Mouse (Mus musculus) lung, embryonic 14.5 days (tissue): ENCODE data around the gene Kirrel3. TPM values are rescaled to one million over a fixed set of nuclear protein-coding genes. Genes with fewer than 3 reads are reported as not detected.
A peak's percentile ranks its signal among the peaks of the same experiment; 100 is the strongest.

ENCODE experiments used
- ATAC-seq: fragments of 200-750 bp; cut with Nextera tagmentation; 2 replicates; pipeline ENCODE4 v1.8.0; 2017; ENCODE audit warnings: mild to moderate bottlenecking, moderate TSS enrichment, moderate library complexity; ENCODE audit not compliant: insufficient read depth
- DNase-seq: peaks from one replicate; pipeline ENCODE4 v3.0.0-alpha.2; 2015
- H3K27ac ChIP-seq: fragments of 300-500 bp; sonication (generic); 2 replicates; pipeline ENCODE4 v1.5.1; 2014; ENCODE audit warnings: low read depth, mild to moderate bottlenecking, moderate library complexity
- H3K27me3 ChIP-seq: fragments of 300-500 bp; sonication (generic); 2 replicates; pipeline ENCODE4 v1.6.1; 2014; ENCODE audit warnings: low read length, control low read depth; ENCODE audit not compliant: insufficient read depth
- H3K36me3 ChIP-seq: fragments of 300-500 bp; sonication (generic); 2 replicates; pipeline ENCODE4 v1.6.1; 2014; ENCODE audit warnings: control low read depth; ENCODE audit not compliant: insufficient read depth
- H3K4me1 ChIP-seq: fragments of 300-500 bp; sonication (generic); 2 replicates; pipeline ENCODE4 v1.6.1; 2014; ENCODE audit warnings: antibody characterized with exemption, control low read depth; ENCODE audit not compliant: insufficient read depth
- H3K4me2 ChIP-seq: fragments of 300-500 bp; sonication (generic); 2 replicates; pipeline ENCODE4 v1.6.1; 2014; ENCODE audit warnings: mild to moderate bottlenecking
- H3K4me3 ChIP-seq: fragments of 300-500 bp; sonication (generic); 2 replicates; pipeline ENCODE4 v1.5.1; 2014; ENCODE audit warnings: low read depth, low read length
- H3K9ac ChIP-seq: fragments of 300-500 bp; sonication (generic); 2 replicates; pipeline ENCODE4 v1.6.1; 2014
- H3K9me3 ChIP-seq: fragments of 300-500 bp; sonication (generic); 2 replicates; pipeline ENCODE4 v1.6.1; 2016; ENCODE audit warnings: low read depth, low read length, control low read depth
- CTCF ChIP-seq: IDR thresholded peaks from 2 replicates; pipeline ENCODE4 v1.5.1; 2016; ENCODE audit warnings: antibody characterized with exemption, low read depth
- WGBS: fragments of 180-500 bp; shearing (Covaris S2); extraction: QIAGEN DNeasy Blood & Tissue Kit; methylation state at CpG from one replicate; pipeline ENCODE4 v1.1.7; 2014; 5-methylcytosine and 5-hydroxymethylcytosine counted together
- polyA plus RNA-seq: library from polyadenylated mRNA; unstranded; fragments of >200 nt; fragmentation: Nextera tagmentation; extraction: Ambion mirVana; gene quantifications from 2 replicates; pipeline ENCODE4 v1.2.1, GENCODE M21; 2014

Gene Kirrel3
- polyA plus RNA-seq, 1 experiment from 2014 or later: 1.4 TPM

- Histone ChIP-seq H3K4me3 (no peak overlapping the region), H3K27me3 (no peaks in the 10 kb centered on the region), H3K36me3 (no peaks in the 10 kb centered on the region), H3K9ac (no peak overlapping the region), H3K9me3 (no peaks in the 10 kb centered on the region), H3K27ac (no peak overlapping the region), H3K4me1 (no peaks in the 10 kb centered on the region), H3K4me2 (no peak overlapping the region)
- ATAC-seq: no peak
- TF ChIP-seq CTCF: no peak
- no peak for DNase-seq
- WGBS: 64% methylated on average over 4 of the region's 4 CpGs
These were observed 114.6 kb downstream of the Kirrel3 start for GRCm38 (mm10) chr9:34600326-34600725.

GRCm38 (mm10) chr9:34603750-34604149, 118.1 kb downstream of the Kirrel3 start:
- no peak for DNase-seq
- no peak overlapping the region for H3K4me2 ChIP-seq
- no peaks in the 10 kb centered on the region for H3K36me3 ChIP-seq
- H3K27ac ChIP-seq: no peak overlapping the region
- TF ChIP-seq CTCF: no peak
- no peak overlapping the region for H3K9ac ChIP-seq
- WGBS: 62% methylated on average over 7 of the region's 7 CpGs
- H3K4me3 ChIP-seq: no peak overlapping the region
- H3K27me3 ChIP-seq: no peaks in the 10 kb centered on the region
- H3K4me1 ChIP-seq: no peaks in the 10 kb centered on the region
- H3K9me3 ChIP-seq: no peaks in the 10 kb centered on the region
- ATAC-seq: no peak

GRCm38 (mm10) chr9:34604931-34605330, 119.2 kb downstream of the Kirrel3 start:
- no peak for ATAC-seq
- no peak for DNase-seq
- H3K27ac ChIP-seq: no peak overlapping the region
- WGBS: 66% methylated on average over 4 of the region's 4 CpGs
- no peak for TF ChIP-seq CTCF
- H3K9me3 ChIP-seq: no peaks in the 10 kb centered on the region
- no peak overlapping the region for H3K4me2 ChIP-seq
- H3K9ac ChIP-seq: no peak overlapping the region
- no peak overlapping the region for H3K4me3 ChIP-seq
- H3K27me3 ChIP-seq: no peaks in the 10 kb centered on the region
- no peaks in the 10 kb centered on the region for H3K4me1 ChIP-seq
- H3K36me3 ChIP-seq: no peaks in the 10 kb centered on the region

- no peak overlapping the region for H3K4me3 ChIP-seq
- no peaks in the 10 kb centered on the region for H3K36me3 ChIP-seq
- H3K4me2 ChIP-seq: no peak overlapping the region
- H3K9ac ChIP-seq: no peak overlapping the region
- H3K27me3 ChIP-seq: no peaks in the 10 kb centered on the region
- ATAC-seq (no peak; the same call in 1 of the 2 replicates), DNase-seq (peak; percentile 31)
- TF ChIP-seq CTCF: no peak
- WGBS: 42% methylated on average over 8 of the region's 8 CpGs
- no peaks in the 10 kb centered on the region for H3K4me1 ChIP-seq
- no peaks in the 10 kb centered on the region for H3K9me3 ChIP-seq
- no peak overlapping the region for H3K27ac ChIP-seq
These were observed 119.8 kb downstream of the Kirrel3 start for GRCm38 (mm10) chr9:34605486-34605885.

GRCm38 (mm10) chr9:34607976-34608375, 122.3 kb downstream of the Kirrel3 start:
- ATAC-seq: no peak
- no peak overlapping the region for H3K27ac ChIP-seq

GRCm38 (mm10) chr9:34612886-34613769, 127.4 kb downstream of the Kirrel3 start:
- H3K27me3 ChIP-seq: no peaks in the 10 kb centered on the region
- H3K4me3 ChIP-seq: no peak overlapping the region
- H3K27ac ChIP-seq: no peak overlapping the region
- no peaks in the 10 kb centered on the region for H3K36me3 ChIP-seq
- ATAC-seq (no peak), DNase-seq (no peak)
- TF ChIP-seq CTCF: no peak
- WGBS: 89% methylated on average over 6 of the region's 6 CpGs
- no peak overlapping the region for H3K4me2 ChIP-seq
- H3K9me3 ChIP-seq: no peaks in the 10 kb centered on the region
- H3K4me1 ChIP-seq: no peaks in the 10 kb centered on the region
- no peak overlapping the region for H3K9ac ChIP-seq

More at GRCm38 (mm10) chr9:34607976-34608375, 122.3 kb downstream of the Kirrel3 start:
- Histone ChIP-seq H3K9me3 (no peaks in the 10 kb centered on the region), H3K4me3 (no peak overlapping the region), H3K4me1 (no peaks in the 10 kb centered on the region), H3K4me2 (no peak overlapping the region), H3K9ac (no peak overlapping the region), H3K36me3 (no peaks in the 10 kb centered on the region), H3K27me3 (no peaks in the 10 kb centered on the region)
- 71% methylated on average over 2 of the region's 2 CpGs for WGBS
- TF ChIP-seq CTCF: no peak
- no peak for DNase-seq

- Histone ChIP-seq H3K4me2 (no peak overlapping the region), H3K9ac (no peak overlapping the region), H3K9me3 (no peaks in the 10 kb centered on the region), H3K27ac (no peak overlapping the region), H3K27me3 (no peaks in the 10 kb centered on the region), H3K36me3 (no peaks in the 10 kb centered on the region), H3K4me1 (no peaks in the 10 kb centered on the region), H3K4me3 (no peak overlapping the region)
- no peak for ATAC-seq
- TF ChIP-seq CTCF: no peak
- 55% methylated on average over 6 of the region's 6 CpGs for WGBS
- no peak for DNase-seq
These were observed 132.4 kb downstream of the Kirrel3 start for GRCm38 (mm10) chr9:34618099-34618498.
